Mouse (Mus musculus) lung, embryonic 16.5 days (tissue): ENCODE measurements around the gene Fkbp14. TPM values are rescaled to one million over a fixed set of nuclear protein-coding genes. Genes with fewer than 3 reads are reported as not detected.
A peak's percentile ranks its signal among the peaks of the same experiment; 100 is the strongest.

Source experiments
- ATAC-seq: fragments of 200-750 bp; cut with Nextera tagmentation; 2 replicates; pipeline ENCODE4 v1.8.0; 2017; ENCODE audit warnings: low read depth, mild to moderate bottlenecking, moderate library complexity
- H3K27ac ChIP-seq: fragments of 300-500 bp; sonication (generic); 2 replicates; pipeline ENCODE4 v1.5.1; 2014; ENCODE audit warnings: mild to moderate bottlenecking, control low read depth, low read length
- H3K27me3 ChIP-seq: fragments of 300-500 bp; sonication (generic); 2 replicates; pipeline ENCODE4 v1.6.1; 2014; ENCODE audit warnings: low read depth, low read length, mixed read lengths; ENCODE audit not compliant: control insufficient read depth, insufficient read depth
- H3K36me3 ChIP-seq: fragments of 300-500 bp; sonication (generic); 2 replicates; pipeline ENCODE4 v1.6.1; 2014; ENCODE audit warnings: low read length; ENCODE audit not compliant: control insufficient read depth, insufficient read depth
- H3K4me1 ChIP-seq: fragments of 300-500 bp; sonication (generic); replicated peaks from 2 replicates; pipeline ENCODE4 v1.6.1; 2014; ENCODE audit warnings: low read length, mixed read lengths; ENCODE audit not compliant: control insufficient read depth, insufficient read depth
- H3K4me2 ChIP-seq: fragments of 300-500 bp; sonication (generic); 2 replicates; pipeline ENCODE4 v1.6.1; 2014; ENCODE audit warnings: low read depth, low read length, control low read depth
- H3K4me3 ChIP-seq: fragments of 300-500 bp; sonication (generic); 2 replicates; pipeline ENCODE4 v1.5.1; 2014; ENCODE audit warnings: mild to moderate bottlenecking, low read length, control low read depth
- H3K9ac ChIP-seq: fragments of 300-500 bp; sonication (generic); 2 replicates; pipeline ENCODE4 v1.6.1; 2014; ENCODE audit warnings: low read length, control low read depth
- H3K9me3 ChIP-seq: fragments of 300-500 bp; sonication (generic); 2 replicates; pipeline ENCODE4 v1.6.1; 2016; ENCODE audit warnings: low read length; ENCODE audit not compliant: control insufficient read depth
- WGBS: fragments of 180-500 bp; shearing (Covaris S2); extraction: QIAGEN DNeasy Blood & Tissue Kit; methylation state at CpG from one replicate; pipeline ENCODE4 v1.1.7; 2014; 5-methylcytosine and 5-hydroxymethylcytosine counted together
- polyA plus RNA-seq: library from polyadenylated mRNA; unstranded; fragments of >200 nt; fragmentation: Nextera tagmentation; extraction: Ambion mirVana; gene quantifications from 2 replicates; pipeline ENCODE4 v1.2.1, GENCODE M21; 2015

Fkbp14 gene
- polyA plus RNA-seq, 1 experiment from 2014 or later, result 25.0 TPM

DNA sequence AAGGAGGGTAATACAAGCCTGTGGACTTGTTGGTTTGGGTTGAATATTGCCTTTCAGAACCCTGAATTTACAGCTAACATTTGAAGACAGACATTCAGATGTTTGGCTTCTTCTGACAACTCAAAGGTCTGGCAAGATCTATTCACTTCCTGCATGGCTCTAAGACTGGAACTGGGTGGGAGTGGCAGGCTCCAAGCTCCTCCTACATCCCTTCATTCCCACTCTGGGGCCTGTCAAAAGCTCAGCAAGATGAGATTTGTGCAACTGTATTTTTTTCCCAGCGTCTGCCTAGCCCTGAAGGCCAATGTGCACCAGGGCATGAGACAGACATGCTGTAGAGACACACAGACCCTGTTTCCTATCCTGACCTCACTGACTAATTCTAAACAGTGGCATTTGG is 41.3 kb downstream of the Fkbp14 start:
- Histone ChIP-seq H3K9me3 (no peaks in the 10 kb centered on the region), H3K4me1 (peaks cover 11% of the 10 kb centered on the region; the same call in 1 of the 2 replicates), H3K27me3 (no peaks in the 10 kb centered on the region), H3K27ac (peak overlapping the region; percentile 62), H3K4me3 (no peak overlapping the region), H3K9ac (no peak overlapping the region), H3K36me3 (no peaks in the 10 kb centered on the region), H3K4me2 (no peak overlapping the region)
- peak; percentile 87 for ATAC-seq
- 58% methylated on average over 1 of the region's 1 CpGs for WGBS

GRCm38 (mm10) chr6:54554341-54555110 is 42.6 kb downstream of the Fkbp14 start:
- ATAC-seq, result peak; percentile 36; the same call in 1 of the 2 replicates
- Histone ChIP-seq H3K9ac (no peak overlapping the region), H3K36me3 (no peaks in the 10 kb centered on the region), H3K27ac (no peak overlapping the region), H3K4me2 (no peak overlapping the region), H3K27me3 (no peaks in the 10 kb centered on the region), H3K4me3 (no peak overlapping the region), H3K9me3 (no peaks in the 10 kb centered on the region), H3K4me1 (peaks cover 13% of the 10 kb centered on the region; the same call in 1 of the 2 replicates)
- WGBS, result 44% methylated on average over 8 of the region's 8 CpGs

GRCm38 (mm10) chr6:54553632-54554031 is 43.5 kb downstream of the Fkbp14 start:
- WGBS, result 57% methylated on average over 2 of the region's 2 CpGs
- H3K27me3 ChIP-seq, result no peaks in the 10 kb centered on the region
- H3K9ac ChIP-seq, result no peak overlapping the region
- no peaks in the 10 kb centered on the region for H3K9me3 ChIP-seq
- H3K4me3 ChIP-seq, result no peak overlapping the region
- no peak overlapping the region for H3K27ac ChIP-seq
- H3K4me1 ChIP-seq, result peaks cover 16% of the 10 kb centered on the region; the same call in 1 of the 2 replicates
- no peak overlapping the region for H3K4me2 ChIP-seq
- no peaks in the 10 kb centered on the region for H3K36me3 ChIP-seq
- 0 out of 2 replicates have a peak, but pooled peaks have one; percentile 27 for ATAC-seq

DNA sequence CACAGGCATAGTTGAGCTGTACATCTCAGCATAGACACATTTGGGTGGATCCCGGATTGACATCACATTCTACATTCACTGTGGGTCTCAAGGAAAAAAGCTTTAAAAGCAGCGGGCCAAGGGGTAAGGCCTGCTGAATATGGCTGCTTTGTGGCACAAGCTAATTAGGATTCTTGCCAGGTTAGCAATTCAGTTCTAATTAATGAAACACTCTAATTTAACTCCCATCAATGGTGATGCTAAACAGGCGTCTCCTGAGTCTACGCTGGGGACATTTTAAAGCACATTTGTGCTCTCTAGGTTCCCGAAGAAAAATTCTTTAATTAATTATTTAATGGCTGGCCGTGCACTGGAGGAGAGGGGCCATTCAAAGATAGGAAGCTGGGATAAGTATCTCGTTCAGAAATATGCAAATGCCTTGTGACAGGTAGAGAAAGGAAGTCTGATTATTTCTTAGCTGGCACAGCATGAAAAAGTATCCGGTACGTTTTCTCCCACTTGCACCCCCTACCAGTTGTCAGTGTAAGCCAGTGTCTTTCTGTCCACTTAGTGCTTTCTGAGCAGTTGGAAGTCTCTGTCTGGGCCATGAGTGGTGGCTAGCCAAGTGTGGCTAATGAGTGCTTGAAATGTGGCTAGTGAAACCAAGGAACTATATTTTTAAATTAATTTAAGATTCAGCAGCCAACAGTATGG is 44.2 kb downstream of the Fkbp14 start:
- no peak overlapping the region for H3K4me3 ChIP-seq
- 80% methylated on average over 9 of the region's 9 CpGs for WGBS
- no peak for ATAC-seq
- H3K27ac ChIP-seq, result no peak overlapping the region
- no peak overlapping the region for H3K9ac ChIP-seq
- H3K27me3 ChIP-seq, result no peaks in the 10 kb centered on the region
- no peaks in the 10 kb centered on the region for H3K36me3 ChIP-seq
- no peak overlapping the region for H3K4me2 ChIP-seq
- peaks cover 22% of the 10 kb centered on the region; the same call in 1 of the 2 replicates for H3K4me1 ChIP-seq
- H3K9me3 ChIP-seq, result no peaks in the 10 kb centered on the region

GRCm38 (mm10) chr6:54550801-54551323 is 46.2 kb downstream of the Fkbp14 start:
- peaks cover 21% of the 10 kb centered on the region; the same call in 1 of the 2 replicates for H3K4me1 ChIP-seq
- WGBS, result 24% methylated on average over 6 of the region's 7 CpGs

GRCm38 (mm10) chr6:54549311-54549710 is 47.8 kb downstream of the Fkbp14 start:
- H3K9ac ChIP-seq, result no peak overlapping the region
- H3K27ac ChIP-seq, result no peak overlapping the region
- H3K36me3 ChIP-seq, result no peaks in the 10 kb centered on the region
- H3K27me3 ChIP-seq, result no peaks in the 10 kb centered on the region
- WGBS, result 51% methylated on average over 4 of the region's 4 CpGs
- no peak for ATAC-seq
- no peak overlapping the region for H3K4me3 ChIP-seq
- H3K4me2 ChIP-seq, result no peak overlapping the region
- H3K9me3 ChIP-seq, result no peaks in the 10 kb centered on the region
- H3K4me1 ChIP-seq, result peaks cover 15% of the 10 kb centered on the region; the same call in 1 of the 2 replicates

More at GRCm38 (mm10) chr6:54550801-54551323, 46.2 kb downstream of the Fkbp14 start:
- H3K4me2 ChIP-seq, result no peak overlapping the region
- no peaks in the 10 kb centered on the region for H3K36me3 ChIP-seq
- no peak overlapping the region for H3K27ac ChIP-seq
- H3K4me3 ChIP-seq, result no peak overlapping the region
- H3K9ac ChIP-seq, result no peak overlapping the region
- no peaks in the 10 kb centered on the region for H3K9me3 ChIP-seq
- no peaks in the 10 kb centered on the region for H3K27me3 ChIP-seq
- ATAC-seq, result no peak

- H3K9ac ChIP-seq, result no peak overlapping the region
- H3K36me3 ChIP-seq, result no peaks in the 10 kb centered on the region
- ATAC-seq, result peak; percentile 62; the same call in 1 of the 2 replicates
- H3K4me1 ChIP-seq, result peaks cover 10% of the 10 kb centered on the region; the same call in 1 of the 2 replicates
- H3K27ac ChIP-seq, result no peak overlapping the region
- 33% methylated on average over 13 of the region's 13 CpGs for WGBS
- H3K9me3 ChIP-seq, result no peaks in the 10 kb centered on the region
- no peaks in the 10 kb centered on the region for H3K27me3 ChIP-seq
- 0 out of 2 replicates have a peak overlapping the region, but pooled peaks have one; percentile 3 for H3K4me2 ChIP-seq
- H3K4me3 ChIP-seq, result no peak overlapping the region
These were observed 48.6 kb downstream of the Fkbp14 start for GRCm38 (mm10) chr6:54548314-54549019.

DNA sequence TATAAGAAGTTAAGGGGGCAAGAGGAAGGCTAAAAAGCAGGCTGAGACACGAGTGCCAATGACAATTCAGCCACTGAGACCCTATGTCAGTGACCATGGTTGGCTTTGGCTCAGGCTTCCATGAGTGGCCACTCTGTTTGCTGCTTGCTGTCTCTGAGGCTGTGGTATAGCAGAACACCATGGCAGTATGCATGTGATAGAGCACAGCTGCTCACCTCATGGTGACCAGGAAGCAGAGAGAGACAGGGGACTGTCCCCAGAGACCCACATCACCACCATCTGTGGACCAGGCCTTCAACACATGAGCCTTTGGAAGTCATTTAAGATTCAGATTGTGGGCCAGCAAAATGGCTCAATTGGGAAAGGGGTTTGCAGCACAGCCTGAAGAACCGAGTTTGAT is 53.5 kb downstream of the Fkbp14 start:
- Histone ChIP-seq H3K27me3 (no peaks in the 10 kb centered on the region), H3K4me2 (no peak overlapping the region), H3K27ac (no peak overlapping the region), H3K4me1 (peaks cover 6% of the 10 kb centered on the region; the same call in 1 of the 2 replicates), H3K36me3 (no peaks in the 10 kb centered on the region), H3K4me3 (no peak overlapping the region), H3K9me3 (no peaks in the 10 kb centered on the region), H3K9ac (no peak overlapping the region)
- no peak for ATAC-seq
- WGBS, result 78% methylated on average over 2 of the region's 2 CpGs
